Mouse (Mus musculus): Measurements from ENCODE around the gene Klhdc3. TPM values are rescaled to one million over a fixed set of nuclear protein-coding genes. Genes with fewer than 3 reads are reported as not detected.
A peak's percentile ranks its signal among the peaks of the same experiment; 100 is the strongest.

Klhdc3 gene
- polyA plus RNA-seq, 1 experiment from 2014 or later = 110 TPM

GRCm38 (mm10) chr17:46721077-46721476 is 40.4 kb upstream of the Klhdc3 start:
- 82% methylated on average over 7 of the region's 7 CpGs for WGBS

GRCm38 (mm10) chr17:46714756-46715481 is 34.2 kb upstream of the Klhdc3 start:
- Histone ChIP-seq H3K27ac (ENCODE audit: low read depth) (no peak overlapping the region), H3K36me3 (ENCODE audit: control insufficient read depth, insufficient read depth, low read length) (peaks cover 30% of the 10 kb centered on the region), H3K27me3 (replicated peaks; ENCODE audit: control insufficient read depth, insufficient read depth, low read length) (no peaks in the 10 kb centered on the region), H3K4me2 (ENCODE audit: low read length) (no peak overlapping the region), H3K9ac (ENCODE audit: low read length) (no peak overlapping the region), H3K4me1 (replicated peaks; ENCODE audit: control insufficient read depth, insufficient read depth, low read length) (peaks cover 11% of the 10 kb centered on the region; the same call in 1 of the 2 replicates), H3K9me3 (ENCODE audit: control insufficient read depth, low read length) (no peaks in the 10 kb centered on the region), H3K4me3 (ENCODE audit: low read depth, low read length) (no peak overlapping the region)
- DNase-seq (ENCODE audit: low spot score) (no peak), ATAC-seq (replicated peaks; ENCODE audit: low FRiP score, low TSS enrichment, low read depth) (no peak)
- WGBS = 94% methylated on average over 11 of the region's 11 CpGs

More at GRCm38 (mm10) chr17:46721077-46721476, 40.4 kb upstream of the Klhdc3 start:
- Histone ChIP-seq H3K27me3 (replicated peaks; ENCODE audit: control insufficient read depth, insufficient read depth, low read length) (no peaks in the 10 kb centered on the region), H3K27ac (ENCODE audit: low read depth) (no peak overlapping the region), H3K9ac (ENCODE audit: low read length) (no peak overlapping the region), H3K36me3 (ENCODE audit: control insufficient read depth, insufficient read depth, low read length) (peaks cover 41% of the 10 kb centered on the region), H3K9me3 (ENCODE audit: control insufficient read depth, low read length) (no peaks in the 10 kb centered on the region), H3K4me1 (replicated peaks; ENCODE audit: control insufficient read depth, insufficient read depth, low read length) (no peaks in the 10 kb centered on the region), H3K4me2 (ENCODE audit: low read length) (no peak overlapping the region), H3K4me3 (ENCODE audit: low read depth, low read length) (no peak overlapping the region)
- no peak for DNase-seq (ENCODE audit: low spot score)
- no peak for ATAC-seq (replicated peaks; ENCODE audit: low FRiP score, low TSS enrichment, low read depth)

GRCm38 (mm10) chr17:46713849-46714248 is 33.1 kb upstream of the Klhdc3 start:
- H3K4me3 ChIP-seq (ENCODE audit: low read depth, low read length) = no peak overlapping the region
- no peaks in the 10 kb centered on the region for H3K27me3 ChIP-seq (replicated peaks; ENCODE audit: control insufficient read depth, insufficient read depth, low read length)
- peaks cover 11% of the 10 kb centered on the region; the same call in 1 of the 2 replicates for H3K4me1 ChIP-seq (replicated peaks; ENCODE audit: control insufficient read depth, insufficient read depth, low read length)
- no peaks in the 10 kb centered on the region for H3K9me3 ChIP-seq (ENCODE audit: control insufficient read depth, low read length)
- no peak for DNase-seq (ENCODE audit: low spot score)
- WGBS = 88% methylated on average over 9 of the region's 9 CpGs
- H3K27ac ChIP-seq (ENCODE audit: low read depth) = no peak overlapping the region
- no peak overlapping the region for H3K4me2 ChIP-seq (ENCODE audit: low read length)
- H3K9ac ChIP-seq (ENCODE audit: low read length) = no peak overlapping the region
- H3K36me3 ChIP-seq (ENCODE audit: control insufficient read depth, insufficient read depth, low read length) = peaks cover 30% of the 10 kb centered on the region
- no peak for ATAC-seq (replicated peaks; ENCODE audit: low FRiP score, low TSS enrichment, low read depth)

GRCm38 (mm10) chr17:46712442-46712841 is 31.7 kb upstream of the Klhdc3 start:
- DNase-seq (ENCODE audit: low spot score) = no peak
- peak overlapping the region; percentile 88 for H3K9ac ChIP-seq (ENCODE audit: low read length)
- H3K27ac ChIP-seq (ENCODE audit: low read depth) = no peak overlapping the region
- peaks cover 30% of the 10 kb centered on the region for H3K36me3 ChIP-seq (ENCODE audit: control insufficient read depth, insufficient read depth, low read length)
- H3K4me3 ChIP-seq (ENCODE audit: low read depth, low read length) = peak overlapping the region; percentile 72
- H3K27me3 ChIP-seq (replicated peaks; ENCODE audit: control insufficient read depth, insufficient read depth, low read length) = no peaks in the 10 kb centered on the region
- 69% methylated on average over 7 of the region's 7 CpGs for WGBS
- H3K4me2 ChIP-seq (ENCODE audit: low read length) = peak overlapping the region; percentile 97
- peaks cover 11% of the 10 kb centered on the region; the same call in 1 of the 2 replicates for H3K4me1 ChIP-seq (replicated peaks; ENCODE audit: control insufficient read depth, insufficient read depth, low read length)
- no peaks in the 10 kb centered on the region for H3K9me3 ChIP-seq (ENCODE audit: control insufficient read depth, low read length)
- no peak for ATAC-seq (replicated peaks; ENCODE audit: low FRiP score, low TSS enrichment, low read depth)

GRCm38 (mm10) chr17:46711612-46712271 is 31.0 kb upstream of the Klhdc3 start:
- peaks cover 30% of the 10 kb centered on the region for H3K36me3 ChIP-seq (ENCODE audit: control insufficient read depth, insufficient read depth, low read length)
- peaks cover 11% of the 10 kb centered on the region; the same call in 1 of the 2 replicates for H3K4me1 ChIP-seq (replicated peaks; ENCODE audit: control insufficient read depth, insufficient read depth, low read length)
- 1% methylated on average over 60 of the region's 76 CpGs for WGBS
- H3K9ac ChIP-seq (ENCODE audit: low read length) = peak overlapping the region; percentile 88
- peak overlapping the region; percentile 23; the same call in 1 of the 2 replicates for H3K27ac ChIP-seq (ENCODE audit: low read depth)
- H3K9me3 ChIP-seq (ENCODE audit: control insufficient read depth, low read length) = no peaks in the 10 kb centered on the region
- H3K4me3 ChIP-seq (ENCODE audit: low read depth, low read length) = peak overlapping the region; percentile 72
- H3K27me3 ChIP-seq (replicated peaks; ENCODE audit: control insufficient read depth, insufficient read depth, low read length) = no peaks in the 10 kb centered on the region
- H3K4me2 ChIP-seq (ENCODE audit: low read length) = peak overlapping the region; percentile 97
- DNase-seq (ENCODE audit: low spot score) (peak; percentile 62), ATAC-seq (replicated peaks; ENCODE audit: low FRiP score, low TSS enrichment, low read depth) (peak; percentile 66)

- peak; percentile 86 for ATAC-seq (replicated peaks; ENCODE audit: low FRiP score, low TSS enrichment, low read depth)
- Histone ChIP-seq H3K27ac (ENCODE audit: low read depth) (peak within 1 kb of the TSS; percentile 23; the same call in 1 of the 2 replicates), H3K27me3 (replicated peaks; ENCODE audit: control insufficient read depth, insufficient read depth, low read length) (no peaks in the 10 kb centered on the region), H3K9ac (ENCODE audit: low read length) (peak within 1 kb of the TSS; percentile 88), H3K4me3 (ENCODE audit: low read depth, low read length) (peak within 1 kb of the TSS; percentile 72), H3K4me1 (replicated peaks; ENCODE audit: control insufficient read depth, insufficient read depth, low read length) (peaks cover 11% of the 10 kb centered on the region; the same call in 1 of the 2 replicates), H3K4me2 (ENCODE audit: low read length) (peak within 1 kb of the TSS; percentile 97), H3K9me3 (ENCODE audit: control insufficient read depth, low read length) (no peaks in the 10 kb centered on the region), H3K36me3 (ENCODE audit: control insufficient read depth, insufficient read depth, low read length) (peaks cover 27% of the 10 kb centered on the region)
- WGBS = 8% methylated on average over 36 of the region's 36 CpGs
- DNase-seq (ENCODE audit: low spot score) = peak; percentile 94
These were observed 30.4 kb upstream of the Klhdc3 start, which contains the start of gene Pex6 for GRCm38 (mm10) chr17:46710959-46711597. Gene Pex6 (plus strand): TSS chr17:46711463.

- Histone ChIP-seq H3K4me3 (ENCODE audit: low read depth, low read length) (no peak overlapping the region), H3K36me3 (ENCODE audit: control insufficient read depth, insufficient read depth, low read length) (no peaks in the 10 kb centered on the region), H3K4me1 (replicated peaks; ENCODE audit: control insufficient read depth, insufficient read depth, low read length) (peaks cover 14% of the 10 kb centered on the region), H3K4me2 (ENCODE audit: low read length) (no peak overlapping the region), H3K9me3 (ENCODE audit: control insufficient read depth, low read length) (no peaks in the 10 kb centered on the region), H3K9ac (ENCODE audit: low read length) (no peak overlapping the region), H3K27ac (ENCODE audit: low read depth) (no peak overlapping the region), H3K27me3 (replicated peaks; ENCODE audit: control insufficient read depth, insufficient read depth, low read length) (no peaks in the 10 kb centered on the region)
- WGBS = 93% methylated on average over 14 of the region's 14 CpGs
- ATAC-seq (replicated peaks; ENCODE audit: low FRiP score, low TSS enrichment, low read depth) = no peak
- no peak for DNase-seq (ENCODE audit: low spot score)
These were observed 25.8 kb upstream of the Klhdc3 start for GRCm38 (mm10) chr17:46706375-46707089.

Measured in intestine, embryonic 14.5 days (tissue).